Mouse (Mus musculus) heart, adult 2 months (tissue): ENCODE measurements at regions not wholly inside any gene's neighbourhood (a gene's known extent, or its start where the extent isn't known, plus 50 kb on each side); places are given as distances from the start of the nearest gene placed in this dataset.

Experiments
- CTCF ChIP-seq: fragments of 200-600 bp; IDR thresholded peaks from 2 replicates; pipeline ENCODE4 v1.8.1; 2022; ENCODE audit warnings: antibody characterized with exemption, mild to moderate bottlenecking, moderate library complexity
- EP300 ChIP-seq: fragments of 200-500 bp; IDR thresholded peaks from 2 replicates; pipeline ENCODE4 v1.6.1; 2011; ENCODE audit warnings: low read depth, low read length, control low read depth; ENCODE audit not compliant: insufficient read depth

DNA sequence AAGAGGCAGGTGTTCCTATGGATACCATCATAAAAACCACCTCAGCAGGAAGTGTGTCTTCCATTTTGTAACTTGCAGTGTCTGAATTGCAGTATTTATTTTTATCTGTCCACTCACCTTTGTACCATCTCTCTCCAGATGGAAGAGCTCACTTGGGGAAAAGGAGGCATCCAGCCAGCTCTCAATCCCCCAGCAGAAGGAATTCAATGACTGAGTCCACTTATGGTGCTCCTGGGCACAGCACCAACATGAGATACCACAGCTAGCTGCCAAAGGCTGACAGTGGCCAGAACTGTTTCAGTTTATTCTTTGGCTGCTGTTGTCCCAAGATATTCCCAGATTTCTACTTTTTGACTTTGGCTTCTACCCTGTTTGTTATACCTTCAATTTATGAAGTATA lies 136.6 kb upstream of the Rps6ka3 start:
- TF ChIP-seq CTCF (no peak), EP300 (no peak)
